Comparison of ENCODE assay signal across 24 mouse cellular contexts in genomic region chr2:153520057-153520456, GRCm38 (mm10). TPM values are rescaled to one million over a fixed set of nuclear protein-coding genes. Genes with fewer than 3 reads are reported as not detected.
DNase-seq lines count a peak whose midpoint lies in the region; ATAC-seq and TF ChIP-seq lines count a peak whose summit lies in the region.
"Had no signal": no experiment of that assay in that cellular context is flagged by ENCODE, and none has a peak within 500 bp of the region (broad histone marks: within the 10 kb centered on the region; RNA-seq: fewer than 3 reads in every experiment).

No protein-coding gene starts in this region.

- no peak for DNase-seq in frontal cortex, postnatal 14 days (ENCODE audit: low spot score in 2 of 2)
- DNase-seq in c-Kit-positive CD71-positive TER-119-positive erythroid progenitor cells, embryonic 14.5 days (ENCODE audit: low spot score) = peak; percentile 72
- DNase-seq in liver, embryonic 13.5 days = peak; percentile 70
- no peak for DNase-seq in cerebellum, adult 9-10 months
- no peak for DNase-seq in stomach, postnatal 0 days (ENCODE audit: low spot score)
- no peak for DNase-seq in right cerebral cortex, postnatal 25 days
- DNase-seq: adrenal gland, adult 8-10 months; B cell, adult 2 months; cerebellum, postnatal 36 days; forebrain, postnatal 0 days; gastrocnemius, postnatal 14 days; kidney, postnatal 36 days; lung, postnatal 10 days; retina, postnatal 1 day had no signal

- TF ChIP-seq EP300 in ES-Bruce4 (IDR thresholded peaks at IDR 0.05; ENCODE audit: insufficient read depth, low read depth, low read length) = peak; percentile 76; the same call in 1 of the 2 replicates
- no peak for TF ChIP-seq EP300 in stomach, postnatal 0 days (optimal IDR thresholded peaks at IDR 0.05)

- peak overlapping the region; percentile 51 for H3K9ac ChIP-seq in ES-Bruce4 (ENCODE audit: low read depth, poor library complexity, severe bottlenecking)
- H3K9ac ChIP-seq in liver, embryonic 13.5 days = peak overlapping the region; percentile 60
- no peak overlapping the region for H3K9ac ChIP-seq in stomach, postnatal 0 days (ENCODE audit: low read length)
- H3K9ac ChIP-seq: embryonic facial prominence, embryonic 15.5 days; forebrain, postnatal 0 days; hindbrain, embryonic 13.5 days; limb, embryonic 13.5 days; neural tube, embryonic 12.5 days had no signal

- peak; percentile 47 for ATAC-seq in frontal cortex, adult (ENCODE audit: low TSS enrichment)
- peak; percentile 66 for ATAC-seq in liver, embryonic 13.5 days (ENCODE audit: low read depth)
- ATAC-seq in stomach, postnatal 0 days (ENCODE audit: low FRiP score, low TSS enrichment) = no peak
- ATAC-seq: forebrain, postnatal 0 days; intestine, postnatal 0 days; midbrain, embryonic 16.5 days; Patski had no signal

- no peak for TF ChIP-seq POLR2A in ES-Bruce4 (IDR thresholded peaks at IDR 0.05; ENCODE audit: insufficient read depth, low read length)

- no peak overlapping the region for H3K27ac ChIP-seq in ES-Bruce4 (ENCODE audit: insufficient read depth, low read length)
- peak overlapping the region; percentile 77 for H3K27ac ChIP-seq in liver, embryonic 13.5 days
- no peak overlapping the region for H3K27ac ChIP-seq in stomach, postnatal 0 days (replicated peaks)
- H3K27ac ChIP-seq: embryonic facial prominence, embryonic 15.5 days; hindbrain, embryonic 13.5 days; limb, embryonic 13.5 days; neural tube, embryonic 12.5 days had no signal

- H3K9me3 ChIP-seq in ES-Bruce4 (replicated peaks; ENCODE audit: control insufficient read depth, insufficient read depth, low read length, poor library complexity, severe bottlenecking) = no peaks in the 10 kb centered on the region
- no peaks in the 10 kb centered on the region for H3K9me3 ChIP-seq in liver, embryonic 13.5 days (replicated peaks)
- no peaks in the 10 kb centered on the region for H3K9me3 ChIP-seq in stomach, postnatal 0 days (ENCODE audit: control insufficient read depth, low read length)
- H3K9me3 ChIP-seq: embryonic facial prominence, embryonic 15.5 days; hindbrain, embryonic 13.5 days; limb, embryonic 13.5 days; neural tube, embryonic 12.5 days had no signal

- H3K4me1 ChIP-seq in ES-Bruce4 (ENCODE audit: control insufficient read depth, insufficient read depth, low read length) = peaks cover 8% of the 10 kb centered on the region
- peaks cover 100% of the 10 kb centered on the region for H3K4me1 ChIP-seq in liver, embryonic 13.5 days (replicated peaks)
- no peaks in the 10 kb centered on the region for H3K4me1 ChIP-seq in stomach, postnatal 0 days (replicated peaks; ENCODE audit: control insufficient read depth, insufficient read depth)

- H3K4me3 ChIP-seq in ES-Bruce4 (ENCODE audit: low read depth, low read length) = peak overlapping the region; percentile 53
- no peak overlapping the region for H3K4me3 ChIP-seq in liver, embryonic 13.5 days (replicated peaks)
- no peak overlapping the region for H3K4me3 ChIP-seq in stomach, postnatal 0 days (ENCODE audit: low read depth, low read length)
- H3K4me3 ChIP-seq: embryonic facial prominence, embryonic 15.5 days; hindbrain, embryonic 13.5 days; limb, embryonic 13.5 days; neural tube, embryonic 12.5 days had no signal

- H3K36me3 ChIP-seq in ES-Bruce4 (ENCODE audit: control insufficient read depth, insufficient read depth, low read length, poor library complexity, severe bottlenecking) = no peaks in the 10 kb centered on the region
- no peaks in the 10 kb centered on the region for H3K36me3 ChIP-seq in liver, embryonic 13.5 days
- H3K36me3 ChIP-seq in stomach, postnatal 0 days (ENCODE audit: control insufficient read depth, insufficient read depth, low read length) = no peaks in the 10 kb centered on the region
- H3K36me3 ChIP-seq: embryonic facial prominence, embryonic 15.5 days; hindbrain, embryonic 13.5 days; limb, embryonic 13.5 days; neural tube, embryonic 12.5 days had no signal

- WGBS in liver, embryonic 13.5 days (ENCODE audit: insufficient replicate concordance) = 44% methylated on average over 9 of the region's 9 CpGs
- 79% methylated on average over 9 of the region's 9 CpGs for WGBS in stomach, postnatal 0 days

- peak overlapping the region; percentile 38 for H3K4me2 ChIP-seq in liver, embryonic 13.5 days
- H3K4me2 ChIP-seq in stomach, postnatal 0 days (replicated peaks; ENCODE audit: low read depth) = no peak overlapping the region
- H3K4me2 ChIP-seq: embryonic facial prominence, embryonic 15.5 days; hindbrain, embryonic 13.5 days; limb, embryonic 13.5 days; neural tube, embryonic 12.5 days had no signal

- TF ChIP-seq CTCF in ES-Bruce4 (IDR thresholded peaks at IDR 0.05; ENCODE audit: low read depth, low read length) = no peak
- TF ChIP-seq CTCF in stomach, postnatal 0 days (IDR thresholded peaks at IDR 0.05; ENCODE audit: low read depth) = no peak

- no peaks in the 10 kb centered on the region for H3K27me3 ChIP-seq in ES-Bruce4 (ENCODE audit: control insufficient read depth, insufficient read depth, low read length, poor library complexity, severe bottlenecking)
- no peaks in the 10 kb centered on the region for H3K27me3 ChIP-seq in liver, embryonic 13.5 days
- no peaks in the 10 kb centered on the region for H3K27me3 ChIP-seq in stomach, postnatal 0 days (ENCODE audit: control insufficient read depth, insufficient read depth, low read length)
- H3K27me3 ChIP-seq: embryonic facial prominence, embryonic 15.5 days; Patski had no signal

RNA-seq across cellular contexts. Expression of gene Nol4l, which starts 9.7 kb away (rescaled TPM):
- 11.0 and 11.5 TPM in 2 replicates for polyA plus RNA-seq in ES-Bruce4 (2011; ENCODE audit: insufficient read depth, insufficient read length, low read depth, missing spikeins)
- 5.3 and 5.4 TPM in 2 replicates for polyA plus RNA-seq in liver, embryonic 13.5 days (2015; fragmentation: Nextera tagmentation; extraction: Ambion mirVana)
- polyA plus RNA-seq in stomach, postnatal 0 days (2015; fragmentation: Nextera tagmentation; extraction: Ambion mirVana) = 4.4 and 4.8 TPM in 2 replicates

RNA-seq across cellular contexts. Expression of gene 4930404H24Rik, which starts 27.5 kb away (rescaled TPM):
- not detected in 2 replicates for polyA plus RNA-seq in ES-Bruce4 (2011; ENCODE audit: insufficient read depth, insufficient read length, low read depth, missing spikeins)
- not detected in 2 replicates for polyA plus RNA-seq in liver, embryonic 13.5 days (2015; fragmentation: Nextera tagmentation; extraction: Ambion mirVana)
- polyA plus RNA-seq in stomach, postnatal 0 days (2015; fragmentation: Nextera tagmentation; extraction: Ambion mirVana) = not detected in 2 replicates
- polyA plus RNA-seq: embryonic facial prominence, embryonic 15.5 days; forebrain, postnatal 0 days; heart, embryonic 14.5 days; hindbrain, embryonic 13.5 days; intestine, postnatal 0 days; limb, embryonic 13.5 days; midbrain, embryonic 16.5 days; neural tube, embryonic 12.5 days; Patski had no signal

Comparison
In these comparisons a context has a peak if more than half of its experiments do, and no peak if none do; other contexts are left out.
1. DNase-seq: peak in c-Kit-positive CD71-positive TER-119-positive erythroid progenitor cells, embryonic 14.5 days (single experiment) and liver, embryonic 13.5 days (single experiment); none in frontal cortex, postnatal 14 days (0 of 2), cerebellum, adult 9-10 months (single experiment), stomach, postnatal 0 days (single experiment) and right cerebral cortex, postnatal 25 days (single experiment).